Mouse (Mus musculus) ES-E14 (cell line): ENCODE measurements around the gene Fam19a1.

ENCODE experiments used
- MAFK ChIP-seq: IDR thresholded peaks from 2 replicates; pipeline ENCODE4 v1.6.1; 2014; ENCODE audit warnings: mild to moderate bottlenecking, low read depth, low read length, inconsistent platforms; ENCODE audit not compliant: insufficient read depth
- ZNF384 ChIP-seq: IDR thresholded peaks from 2 replicates; pipeline ENCODE4 v1.6.1; 2012; ENCODE audit warnings: low read depth, low read length, inconsistent platforms

DNA sequence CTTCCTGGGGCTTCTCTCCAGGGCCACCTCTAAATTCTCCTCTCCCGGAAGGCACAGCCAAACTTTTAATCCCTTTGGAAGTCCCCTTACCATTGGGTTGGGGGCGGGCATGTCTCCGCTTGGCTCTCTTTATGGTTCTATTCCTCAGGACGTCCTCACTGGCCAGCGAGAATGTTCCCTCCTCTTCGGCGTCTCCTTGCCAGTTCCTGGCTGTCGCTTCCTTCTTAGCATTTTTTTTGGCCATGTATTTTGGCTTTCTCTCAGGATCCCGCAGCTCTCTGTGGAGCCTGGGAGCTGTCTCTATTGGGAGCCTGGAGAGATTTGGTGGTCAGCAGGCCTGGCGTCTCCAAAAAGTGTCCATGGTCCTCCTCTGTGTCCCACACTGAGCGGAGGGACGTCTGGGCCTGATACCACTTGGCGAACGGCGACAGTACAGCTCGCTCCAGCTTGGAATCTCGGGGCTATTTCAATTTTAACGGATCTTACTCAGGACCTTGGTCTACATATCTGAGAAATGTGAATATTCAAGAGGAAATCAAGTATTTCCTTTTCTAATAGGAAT lies 52.9 kb downstream of the Fam19a1 start, which contains the start of gene 1700123L14Rik:
- TF ChIP-seq ZNF384 (no peak), MAFK (no peak)
